Mouse (Mus musculus) ES-E14 (cell line): Measurements from ENCODE around the gene Hdac4.

Source experiments
- CHD2 ChIP-seq: IDR thresholded peaks from 2 replicates; pipeline ENCODE4 v1.6.1; 2014; ENCODE audit warnings: mild to moderate bottlenecking, low read depth, low read length, inconsistent platforms
- MAFK ChIP-seq: IDR thresholded peaks from 2 replicates; pipeline ENCODE4 v1.6.1; 2014; ENCODE audit warnings: mild to moderate bottlenecking, low read depth, low read length, inconsistent platforms; ENCODE audit not compliant: insufficient read depth

GRCm38 (mm10) chr1:91968710-91969379 lies 226.7 kb downstream of the Hdac4 start:
- TF ChIP-seq CHD2 (no peak), MAFK (no peak)
